24 mouse cellular contexts compared by ENCODE assay signal in genomic region chr13:54215777-54216316, GRCm38 (mm10). TPM values are rescaled to one million over a fixed set of nuclear protein-coding genes. Genes with fewer than 3 reads are reported as not detected.
A peak's percentile ranks its signal among the peaks of the same experiment; 100 is the strongest.
DNase-seq lines count a peak whose midpoint lies in the region; ATAC-seq lines count a peak whose summit lies in the region.
"Had no signal": no experiment of that assay in that cellular context is flagged by ENCODE, and none has a peak within 500 bp of the region (broad histone marks: within the 10 kb centered on the region; RNA-seq: fewer than 3 reads in every experiment).

No protein-coding gene starts in this region.

- no peaks in the 10 kb centered on the region for H3K9me3 ChIP-seq in liver, embryonic 12.5 days (replicated peaks)
- no peaks in the 10 kb centered on the region for H3K9me3 ChIP-seq in liver, embryonic 16.5 days (replicated peaks; ENCODE audit: control insufficient read depth, low read length)
- no peaks in the 10 kb centered on the region for H3K9me3 ChIP-seq in hindbrain, embryonic 10.5 days
- H3K9me3 ChIP-seq: forebrain, embryonic 12.5 days; heart, embryonic 15.5 days; midbrain, embryonic 12.5 days; neural tube, embryonic 12.5 days had no signal

- H3K4me3 ChIP-seq in liver, embryonic 12.5 days: no peak overlapping the region
- H3K4me3 ChIP-seq in liver, embryonic 16.5 days (ENCODE audit: low read depth, low read length): no peak overlapping the region
- H3K4me3 ChIP-seq in hindbrain, embryonic 10.5 days: no peak overlapping the region
- H3K4me3 ChIP-seq: forebrain, embryonic 12.5 days; heart, embryonic 15.5 days; midbrain, embryonic 12.5 days; neural tube, embryonic 12.5 days had no signal

- H3K9ac ChIP-seq in liver, embryonic 12.5 days: no peak overlapping the region
- H3K9ac ChIP-seq in liver, embryonic 16.5 days (ENCODE audit: low read depth, low read length): no peak overlapping the region
- H3K9ac ChIP-seq: forebrain, embryonic 12.5 days; heart, embryonic 15.5 days; lung, embryonic 14.5 days; midbrain, embryonic 12.5 days; neural tube, embryonic 12.5 days had no signal

- no peak overlapping the region for H3K27ac ChIP-seq in liver, embryonic 12.5 days
- H3K27ac ChIP-seq in liver, embryonic 16.5 days (ENCODE audit: low read length): no peak overlapping the region
- no peak overlapping the region for H3K27ac ChIP-seq in hindbrain, embryonic 10.5 days
- H3K27ac ChIP-seq: forebrain, embryonic 12.5 days; heart, embryonic 15.5 days; midbrain, embryonic 12.5 days; neural tube, embryonic 12.5 days had no signal

- ATAC-seq in liver, embryonic 12.5 days: no peak
- ATAC-seq in liver, embryonic 16.5 days (ENCODE audit: low read depth): 0 out of 2 replicates have a peak, but pooled peaks have one; percentile 24
- ATAC-seq: CD4-positive, CD25-positive, alpha-beta regulatory T cell, adult 4 months had no signal

- H3K4me2 ChIP-seq in liver, embryonic 12.5 days: no peak overlapping the region
- H3K4me2 ChIP-seq in liver, embryonic 16.5 days (ENCODE audit: low read depth, low read length): no peak overlapping the region
- H3K4me2 ChIP-seq: forebrain, embryonic 12.5 days; heart, embryonic 15.5 days; lung, embryonic 14.5 days; midbrain, embryonic 12.5 days; neural tube, embryonic 12.5 days had no signal

- DNase-seq in liver: peak; percentile 17
- DNase-seq in 416B (ENCODE audit: low read depth): peak; percentile 86
- peak; percentile 84 for DNase-seq in WW6 (ENCODE audit: low read depth, low spot score)
- no peak for DNase-seq in hindbrain, embryonic 10.5 days (ENCODE audit: low spot score)
- no peak for DNase-seq in B cell, adult 2 months
- DNase-seq in adrenal gland, adult 8-10 months: no peak
- DNase-seq: cerebellum, adult 11-12 months; cerebellum, postnatal 10 days; gastrocnemius, postnatal 36 days; heart, postnatal 4 days; kidney, adult 18-20 months; kidney, postnatal 4 days; layer of hippocampus, adult 9-11 months; lung, embryonic 14.5 days; lung, postnatal 36 days; thymus, postnatal 25 days had no signal

- no peaks in the 10 kb centered on the region for H3K27me3 ChIP-seq in liver, embryonic 12.5 days (replicated peaks)
- H3K27me3 ChIP-seq in liver, embryonic 16.5 days (ENCODE audit: control insufficient read depth, insufficient read depth, low read depth, low read length): no peaks in the 10 kb centered on the region
- H3K27me3 ChIP-seq in hindbrain, embryonic 10.5 days (ENCODE audit: insufficient read depth, poor library complexity, severe bottlenecking): no peaks in the 10 kb centered on the region
- H3K27me3 ChIP-seq: forebrain, embryonic 12.5 days; neural tube, embryonic 12.5 days had no signal

- peaks cover 2% of the 10 kb centered on the region; the same call in 1 of the 2 replicates for H3K4me1 ChIP-seq in liver, embryonic 12.5 days
- H3K4me1 ChIP-seq in liver, embryonic 16.5 days (ENCODE audit: control insufficient read depth, low read depth, low read length): no peaks in the 10 kb centered on the region; the same call in 1 of the 2 replicates
- H3K4me1 ChIP-seq in hindbrain, embryonic 10.5 days (replicated peaks): peaks cover 24% of the 10 kb centered on the region
- H3K4me1 ChIP-seq: heart, embryonic 15.5 days had no signal

- no peaks in the 10 kb centered on the region for H3K36me3 ChIP-seq in liver, embryonic 12.5 days
- H3K36me3 ChIP-seq in liver, embryonic 16.5 days (ENCODE audit: control insufficient read depth, insufficient read depth): no peaks in the 10 kb centered on the region
- no peaks in the 10 kb centered on the region for H3K36me3 ChIP-seq in hindbrain, embryonic 10.5 days
- H3K36me3 ChIP-seq: forebrain, embryonic 12.5 days; heart, embryonic 15.5 days; midbrain, embryonic 12.5 days; neural tube, embryonic 12.5 days had no signal

- 36% methylated on average over 7 of the region's 7 CpGs for WGBS in liver, embryonic 12.5 days (ENCODE audit: insufficient replicate concordance)
- 43% methylated on average over 7 of the region's 7 CpGs for WGBS in liver, embryonic 16.5 days (ENCODE audit: insufficient replicate concordance)
- WGBS in hindbrain, embryonic 10.5 days: 25% methylated on average over 7 of the region's 7 CpGs

RNA-seq across cellular contexts. Expression of gene Hrh2, which starts 23.9 kb away (rescaled TPM):
- polyA plus RNA-seq in liver, embryonic 12.5 days (2016; fragmentation: Nextera tagmentation; extraction: Ambion mirVana): 0.07 and 0.08 TPM in 2 replicates
- polyA plus RNA-seq in liver, embryonic 16.5 days (2015; fragmentation: Nextera tagmentation; extraction: Ambion mirVana): 0.02 and 0.08 TPM in 2 replicates
- 0.07 and 0.09 TPM in 2 replicates for polyA plus RNA-seq in hindbrain, embryonic 10.5 days (2016; fragmentation: Nextera tagmentation; extraction: Ambion mirVana)
- under 1 TPM; 0.10 to 0.48 (median 0.34) TPM for total RNA-seq in adrenal gland, adult 8-10 months (2022)
- polyA plus RNA-seq: forebrain, embryonic 12.5 days; kidney, embryonic 16.5 days; lung, embryonic 14.5 days had no signal

Comparison
In these comparisons a context has a peak if more than half of its experiments do, and no peak if none do; other contexts are left out.
1. DNase-seq: peak in liver (single experiment), 416B (single experiment) and WW6 (single experiment); none in hindbrain, embryonic 10.5 days (single experiment), B cell, adult 2 months (0 of 2) and adrenal gland, adult 8-10 months (single experiment).